Mouse (Mus musculus) midbrain, embryonic 11.5 days (tissue): ENCODE results near the gene Zfp607b. TPM values are rescaled to one million over a fixed set of nuclear protein-coding genes. Genes with fewer than 3 reads are reported as not detected.

ENCODE experiments used
- ATAC-seq: fragments of 200-750 bp; cut with Nextera tagmentation; 2 replicates; pipeline ENCODE4 v1.8.0; 2017; ENCODE audit warnings: moderate TSS enrichment, moderate library complexity; ENCODE audit not compliant: low FRiP score
- DNase-seq: peaks from one replicate; pipeline ENCODE4 v3.0.0; 2015; ENCODE audit warnings: low spot score; ENCODE audit errors: missing footprints
- H3K27ac ChIP-seq: fragments of 300-500 bp; sonication (generic); 2 replicates; pipeline ENCODE4 v1.5.1; 2014; ENCODE audit warnings: low read depth, low read length
- H3K27me3 ChIP-seq: fragments of 300-500 bp; sonication (generic); 2 replicates; pipeline ENCODE4 v1.6.1; 2014; ENCODE audit warnings: mild to moderate bottlenecking, low read length, moderate library complexity, mixed read lengths; ENCODE audit not compliant: control insufficient read depth, insufficient read depth
- H3K36me3 ChIP-seq: fragments of 300-500 bp; sonication (generic); 2 replicates; pipeline ENCODE4 v1.6.1; 2014; ENCODE audit warnings: mild to moderate bottlenecking, low read length, moderate library complexity, mixed read lengths; ENCODE audit not compliant: control insufficient read depth, insufficient read depth
- H3K4me1 ChIP-seq: fragments of 300-500 bp; sonication (generic); 2 replicates; pipeline ENCODE4 v1.6.1; 2014; ENCODE audit warnings: low read length; ENCODE audit not compliant: control insufficient read depth, insufficient read depth
- H3K4me2 ChIP-seq: fragments of 300-500 bp; sonication (generic); 2 replicates; pipeline ENCODE4 v1.6.1; 2014; ENCODE audit warnings: mild to moderate bottlenecking, moderate library complexity
- H3K4me3 ChIP-seq: fragments of 300-500 bp; sonication (generic); 2 replicates; pipeline ENCODE4 v1.5.1; 2014; ENCODE audit warnings: low read depth, low read length
- H3K9ac ChIP-seq: fragments of 300-500 bp; sonication (generic); 2 replicates; pipeline ENCODE4 v1.6.1; 2014; ENCODE audit warnings: low read length
- H3K9me3 ChIP-seq: fragments of 300-500 bp; sonication (generic); 2 replicates; pipeline ENCODE4 v1.6.1; 2016; ENCODE audit warnings: low read length; ENCODE audit not compliant: control insufficient read depth
- WGBS: fragments of 180-500 bp; shearing (Covaris S2); extraction: QIAGEN DNeasy Blood & Tissue Kit; methylation state at CpG from one replicate; pipeline ENCODE4 v1.1.7; 2014; 5-methylcytosine and 5-hydroxymethylcytosine counted together
- polyA plus RNA-seq: library from polyadenylated mRNA; unstranded; fragments of >200 nt; fragmentation: Nextera tagmentation; extraction: Ambion mirVana; gene quantifications from 2 replicates; pipeline ENCODE4 v1.2.1, GENCODE M21; 2014

Zfp607b gene
- polyA plus RNA-seq, 1 experiment from 2014 or later = 9.3 TPM

GRCm38 (mm10) chr7:27655545-27655944 lies 33.6 kb upstream of the Zfp607b start:
- peaks cover 39% of the 10 kb centered on the region for H3K27me3 ChIP-seq

GRCm38 (mm10) chr7:27656600-27656999 lies 32.5 kb upstream of the Zfp607b start:
- DNase-seq (no peak), ATAC-seq (no peak)
- Histone ChIP-seq H3K9ac (no peak overlapping the region), H3K27ac (no peak overlapping the region), H3K9me3 (no peaks in the 10 kb centered on the region), H3K27me3 (peaks cover 39% of the 10 kb centered on the region), H3K4me1 (0 out of 2 replicates have a peak, but pooled peaks cover 4% of the 10 kb centered on the region), H3K4me3 (no peak overlapping the region), H3K36me3 (peaks cover 2% of the 10 kb centered on the region), H3K4me2 (no peak overlapping the region)
- WGBS = 87% methylated on average over 16 of the region's 16 CpGs

More at GRCm38 (mm10) chr7:27655545-27655944, 33.6 kb upstream of the Zfp607b start:
- peaks cover 2% of the 10 kb centered on the region for H3K36me3 ChIP-seq
- no peak overlapping the region for H3K4me3 ChIP-seq
- ATAC-seq (no peak), DNase-seq (no peak)
- H3K4me2 ChIP-seq = no peak overlapping the region
- H3K4me1 ChIP-seq = 0 out of 2 replicates have a peak, but pooled peaks cover 4% of the 10 kb centered on the region
- no peak overlapping the region for H3K9ac ChIP-seq
- no peaks in the 10 kb centered on the region for H3K9me3 ChIP-seq
- H3K27ac ChIP-seq = no peak overlapping the region
- 84% methylated on average over 11 of the region's 11 CpGs for WGBS

GRCm38 (mm10) chr7:27657824-27658395 lies 31.2 kb upstream of the Zfp607b start:
- Histone ChIP-seq H3K4me1 (0 out of 2 replicates have a peak, but pooled peaks cover 4% of the 10 kb centered on the region), H3K27ac (no peak overlapping the region), H3K9me3 (no peaks in the 10 kb centered on the region), H3K27me3 (peaks cover 33% of the 10 kb centered on the region), H3K4me2 (no peak overlapping the region), H3K4me3 (no peak overlapping the region), H3K9ac (no peak overlapping the region), H3K36me3 (peaks cover 2% of the 10 kb centered on the region)
- DNase-seq = no peak
- no peak for ATAC-seq
- 27% methylated on average over 53 of the region's 53 CpGs for WGBS

GRCm38 (mm10) chr7:27658712-27659663 lies 30.2 kb upstream of the Zfp607b start:
- H3K9me3 ChIP-seq = no peaks in the 10 kb centered on the region
- ATAC-seq (no peak), DNase-seq (no peak)
- peaks cover 26% of the 10 kb centered on the region for H3K27me3 ChIP-seq
- H3K4me2 ChIP-seq = no peak overlapping the region
- WGBS = 55% methylated on average over 14 of the region's 14 CpGs
- no peak overlapping the region for H3K4me3 ChIP-seq
- H3K27ac ChIP-seq = no peak overlapping the region
- H3K4me1 ChIP-seq = 0 out of 2 replicates have a peak, but pooled peaks cover 2% of the 10 kb centered on the region
- peaks cover 2% of the 10 kb centered on the region for H3K36me3 ChIP-seq
- no peak overlapping the region for H3K9ac ChIP-seq

GRCm38 (mm10) chr7:27662038-27662437 lies 27.1 kb upstream of the Zfp607b start:
- no peaks in the 10 kb centered on the region for H3K9me3 ChIP-seq
- H3K9ac ChIP-seq = no peak overlapping the region
- peaks cover 18% of the 10 kb centered on the region for H3K27me3 ChIP-seq
- DNase-seq (no peak), ATAC-seq (no peak)
- H3K36me3 ChIP-seq = peaks cover 6% of the 10 kb centered on the region
- no peaks in the 10 kb centered on the region for H3K4me1 ChIP-seq
- H3K27ac ChIP-seq = no peak overlapping the region
- H3K4me2 ChIP-seq = no peak overlapping the region
- 92% methylated on average over 4 of the region's 4 CpGs for WGBS
- no peak overlapping the region for H3K4me3 ChIP-seq

- ATAC-seq = no peak
- WGBS = 60% methylated on average over 9 of the region's 9 CpGs
- H3K36me3 ChIP-seq = no peaks in the 10 kb centered on the region
- H3K4me3 ChIP-seq = peak overlapping the region; percentile 93
- no peak overlapping the region for H3K27ac ChIP-seq
- peaks cover 21% of the 10 kb centered on the region for H3K4me1 ChIP-seq
- H3K27me3 ChIP-seq = no peaks in the 10 kb centered on the region
- H3K4me2 ChIP-seq = peak overlapping the region; percentile 100
- no peak for DNase-seq
- H3K9ac ChIP-seq = peak overlapping the region; percentile 88
- no peaks in the 10 kb centered on the region for H3K9me3 ChIP-seq
These were observed 16.0 kb upstream of the Zfp607b start for GRCm38 (mm10) chr7:27673064-27673574.

- H3K4me3 ChIP-seq = peak overlapping the region; percentile 93
- peak overlapping the region; percentile 88 for H3K9ac ChIP-seq
- H3K36me3 ChIP-seq = no peaks in the 10 kb centered on the region
- WGBS = 5% methylated on average over 44 of the region's 52 CpGs
- peaks cover 21% of the 10 kb centered on the region for H3K4me1 ChIP-seq
- H3K4me2 ChIP-seq = peak overlapping the region; percentile 100
- ATAC-seq (peak; percentile 20; the same call in 1 of the 2 replicates), DNase-seq (no peak)
- H3K9me3 ChIP-seq = no peaks in the 10 kb centered on the region
- no peaks in the 10 kb centered on the region for H3K27me3 ChIP-seq
- no peak overlapping the region for H3K27ac ChIP-seq
These were observed 15.5 kb upstream of the Zfp607b start for GRCm38 (mm10) chr7:27673575-27674131.

GRCm38 (mm10) chr7:27674195-27674521 lies 15.0 kb upstream of the Zfp607b start:
- Histone ChIP-seq H3K4me1 (peaks cover 21% of the 10 kb centered on the region), H3K27me3 (no peaks in the 10 kb centered on the region), H3K36me3 (no peaks in the 10 kb centered on the region), H3K9ac (peak overlapping the region; percentile 88), H3K4me3 (peak overlapping the region; percentile 93), H3K4me2 (peak overlapping the region; percentile 100), H3K27ac (peak overlapping the region; percentile 82), H3K9me3 (no peaks in the 10 kb centered on the region)
- under 1% methylated on average over 30 of the region's 38 CpGs for WGBS
- no peak; the same call in 1 of the 2 replicates for ATAC-seq
- DNase-seq = no peak
